Mouse (Mus musculus): ENCODE results near the gene Aurkaip1.
A peak's percentile ranks its signal among the peaks of the same experiment; 100 is the strongest.
"Not testable (repeated sequence)": the region's sequence is repeated elsewhere in the genome, so short reads cannot be mapped to it uniquely, and the experiment has no call there.

Gene Aurkaip1

DNA sequence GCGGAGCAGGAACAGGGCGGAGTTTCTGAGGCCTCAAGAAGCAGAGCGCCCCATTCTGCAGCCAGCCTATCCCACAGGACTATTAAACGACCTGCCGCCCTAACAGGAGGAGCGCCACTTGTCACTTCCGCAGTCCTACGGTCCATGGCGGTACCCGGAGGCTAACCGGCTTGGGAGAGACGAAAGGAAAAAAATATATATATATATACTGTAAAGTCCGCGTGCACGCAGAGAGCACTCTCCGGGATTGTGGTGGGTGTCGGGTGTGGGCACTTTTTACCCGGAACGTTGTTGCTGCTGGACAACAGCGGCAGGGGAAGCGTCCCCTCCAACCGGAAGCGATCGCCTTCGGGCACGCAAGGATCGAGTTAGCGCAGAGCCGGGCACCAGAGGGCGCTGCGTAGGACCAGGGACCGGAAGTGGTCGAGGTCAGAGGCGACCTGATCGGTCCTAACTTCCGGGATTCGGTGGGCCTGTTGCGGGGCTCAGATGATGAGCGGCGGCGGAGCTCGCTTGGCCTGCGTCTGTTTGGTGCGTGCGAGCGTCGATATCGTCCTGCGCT, at the start of gene Aurkaip1:
Gene Aurkaip1 (plus strand): TSS at position 68 of the 562 bp plus-strand sequence.
- peak; percentile 96 for DNase-seq

DNA sequence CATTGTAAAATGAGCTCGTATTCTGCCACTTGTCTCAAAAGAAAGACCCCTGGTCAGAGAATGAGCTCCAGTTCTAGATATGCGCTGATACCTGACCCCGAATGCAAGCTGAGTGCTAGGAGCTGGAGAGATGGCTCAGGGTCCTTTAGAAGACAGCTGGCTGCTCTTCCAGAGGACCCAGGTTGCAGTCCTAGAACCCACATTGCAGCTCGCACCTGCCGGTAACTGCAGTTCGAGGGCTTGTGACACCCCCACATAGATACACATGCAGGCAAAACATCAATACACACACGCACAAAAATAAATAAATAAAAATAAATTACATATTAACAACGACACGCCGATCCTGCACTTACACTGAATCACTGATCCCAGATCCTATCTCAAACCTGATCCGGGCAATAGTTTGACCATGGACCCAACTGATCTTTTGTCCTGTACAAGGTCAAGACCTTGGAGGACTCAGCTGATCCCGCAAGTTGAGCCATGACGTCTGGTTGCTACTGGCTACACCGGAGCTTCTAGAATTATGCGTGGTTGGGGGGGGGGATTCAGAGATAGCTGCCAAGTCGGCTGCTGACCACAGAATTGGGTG, 47.5 kb upstream of the Aurkaip1 start:
- DNase-seq = peak; percentile 79

DNA sequence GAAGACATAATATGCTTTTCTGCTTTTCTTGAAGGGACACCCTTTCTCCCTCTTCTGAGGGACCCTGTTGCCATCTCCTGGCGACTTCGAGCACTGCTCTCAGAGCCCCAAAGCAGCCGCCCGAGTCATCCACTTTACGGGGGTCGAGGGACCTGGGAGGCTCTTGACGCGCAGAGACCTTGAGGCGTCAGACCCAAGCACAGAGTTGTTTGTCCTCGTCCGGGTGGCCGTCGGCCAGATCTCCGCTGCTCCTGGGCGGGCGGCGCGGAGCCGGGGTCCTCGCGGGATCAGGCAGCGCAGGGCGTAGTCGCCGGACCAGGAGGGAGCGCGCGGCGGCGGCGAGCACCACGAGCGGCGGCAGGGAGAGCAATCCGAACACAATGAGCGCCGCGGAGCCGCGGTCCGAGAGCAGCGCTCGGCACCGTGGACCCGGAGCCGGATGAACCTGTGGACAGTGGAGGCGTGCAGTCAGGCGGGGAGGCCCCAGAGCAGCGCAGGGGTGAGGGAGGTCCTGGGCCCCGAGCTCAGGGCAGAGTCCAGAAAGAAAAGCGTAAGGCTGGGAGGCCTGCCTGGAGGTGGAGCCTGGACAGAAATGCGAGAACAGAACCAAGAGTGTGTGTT, 46.9 kb upstream of the Aurkaip1 start:
- peak; percentile 91 for DNase-seq

- DNase-seq = no peak
These were observed 45.8 kb upstream of the Aurkaip1 start for GRCm38 (mm10) chr4:155785246-155785645.

- DNase-seq = no peak
These were observed 45.3 kb upstream of the Aurkaip1 start, which contains the start of gene Tmem88b for GRCm38 (mm10) chr4:155785819-155786218. Gene Tmem88b, minus strand, starts transcription at chr4:155785874.

DNA sequence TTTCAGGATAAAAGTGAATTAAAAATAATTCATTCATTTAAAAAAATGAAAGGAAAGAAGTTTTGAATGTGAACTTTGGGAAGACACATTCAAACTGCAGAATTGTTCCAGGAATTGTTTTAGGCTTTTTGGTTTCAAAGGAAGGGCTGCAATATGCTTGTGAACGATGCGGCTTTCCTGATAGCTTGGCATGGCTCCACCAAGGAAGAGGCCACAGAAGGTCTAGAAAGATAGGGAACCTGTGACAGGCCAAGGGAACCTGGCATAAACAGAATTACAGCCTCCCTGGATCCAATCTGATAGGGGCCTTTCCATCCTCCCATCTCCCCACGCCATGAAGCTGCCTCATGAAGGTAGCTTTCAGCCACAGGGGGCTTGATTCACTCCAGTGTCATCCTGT, 42.8 kb upstream of the Aurkaip1 start:
- DNase-seq = no peak

GRCm38 (mm10) chr4:155788833-155789232, 42.2 kb upstream of the Aurkaip1 start:
- not testable (repeated sequence) for DNase-seq

- no peak for DNase-seq
These were observed 41.0 kb upstream of the Aurkaip1 start, which contains the start of gene Ankrd65 for GRCm38 (mm10) chr4:155790021-155790489. Gene Ankrd65, plus strand, starts transcription at chr4:155790439.

DNA sequence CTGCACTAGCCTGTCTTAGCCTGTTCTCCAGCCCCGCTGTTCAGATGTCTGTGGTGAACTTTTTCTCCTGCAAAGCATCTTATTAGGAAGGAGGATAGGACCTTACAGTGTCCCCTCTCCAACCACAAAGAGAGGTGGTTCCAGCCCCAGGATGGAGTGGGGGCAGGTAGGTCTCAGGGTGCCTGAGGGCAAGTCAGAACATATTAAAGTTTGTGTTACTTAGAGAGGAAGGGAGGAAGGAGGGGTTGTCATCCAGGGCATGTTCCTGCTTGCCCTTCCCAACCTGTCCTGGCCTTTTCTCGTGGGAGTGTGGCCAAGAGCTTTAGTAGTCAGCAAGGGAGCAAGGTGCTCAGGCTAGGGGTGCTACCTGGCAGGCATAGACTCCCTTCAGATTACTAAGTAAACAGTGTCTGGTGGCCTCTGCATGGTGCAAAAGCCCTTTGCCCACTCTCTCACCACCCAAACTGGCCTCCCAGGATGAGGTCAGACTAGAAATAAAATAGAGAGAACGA, 40.4 kb upstream of the Aurkaip1 start:
- peak; percentile 88 for DNase-seq

DNA sequence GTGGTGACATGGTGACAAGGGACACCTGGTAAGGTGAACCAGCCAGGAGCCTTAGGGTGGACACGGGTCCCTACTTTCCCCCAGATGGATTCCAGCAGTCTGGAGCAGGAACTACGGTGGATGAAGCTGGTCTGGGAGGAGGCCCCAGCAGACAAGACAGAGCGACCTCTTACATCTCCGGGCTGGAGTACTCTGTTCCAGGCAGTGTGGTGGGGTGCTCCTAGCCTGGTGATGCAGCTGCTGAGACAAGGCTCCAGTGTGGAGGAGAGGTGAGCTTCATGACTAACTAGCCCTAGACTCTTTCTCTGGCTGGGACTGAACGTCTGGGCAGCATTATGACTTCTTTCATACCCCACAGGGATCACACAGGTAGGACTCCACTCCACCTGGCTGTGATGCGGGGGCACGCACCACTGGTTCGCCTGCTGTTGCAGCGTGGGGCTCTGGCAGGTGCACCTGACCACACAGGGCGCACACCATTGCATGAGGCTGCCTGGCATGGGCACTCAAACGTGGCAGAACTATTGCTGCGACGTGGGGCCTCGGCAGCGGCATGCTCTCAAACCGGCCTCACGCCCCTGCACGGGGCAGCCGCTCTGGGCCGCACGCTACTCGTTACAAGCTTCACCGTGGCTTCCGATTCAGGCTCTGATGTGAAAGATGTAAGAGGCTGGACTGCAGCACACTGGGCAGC, 39.7 kb upstream of the Aurkaip1 start:
- DNase-seq = no peak

DNA sequence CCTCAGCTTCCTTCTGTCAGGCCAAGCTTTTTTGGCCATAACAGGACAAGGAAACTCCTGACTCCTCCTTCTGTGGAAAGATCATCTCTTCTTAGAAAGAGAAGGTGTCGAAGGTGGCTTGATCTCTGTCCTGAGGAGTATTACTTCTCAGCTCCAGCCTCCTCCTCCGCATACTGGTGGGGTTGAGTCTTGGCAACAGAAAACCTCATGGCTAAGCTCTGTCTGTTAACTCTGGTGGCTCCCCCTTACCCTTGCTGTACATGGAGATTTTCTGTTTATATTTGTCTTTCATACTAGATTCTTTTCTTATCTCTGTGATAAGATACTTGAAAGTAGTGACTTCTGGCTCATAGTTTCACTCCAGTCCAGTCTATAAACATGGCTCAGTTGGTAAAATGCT, 37.3 kb upstream of the Aurkaip1 start:
- no peak for DNase-seq

DNA sequence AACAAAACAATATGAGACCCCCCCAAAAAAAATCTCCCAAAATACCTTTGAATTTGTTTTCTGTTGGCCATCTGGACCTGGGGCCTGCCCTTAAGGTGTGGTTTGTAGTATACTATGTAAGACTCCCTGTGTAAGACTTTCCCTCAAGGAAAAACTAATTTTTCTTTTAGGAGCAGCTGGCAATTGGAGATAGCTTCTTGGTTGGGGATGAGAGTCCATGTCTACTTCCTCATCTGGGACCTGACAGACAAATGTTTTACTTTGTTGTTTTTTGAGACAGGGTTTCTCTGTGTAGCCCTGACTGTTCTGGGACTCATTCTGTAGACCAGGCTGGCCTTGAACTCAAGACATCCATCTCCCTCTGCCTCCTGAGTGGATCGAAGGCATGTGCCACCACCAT, 29.0 kb upstream of the Aurkaip1 start:
- no peak for DNase-seq

- no peak for DNase-seq
These were observed 28.2 kb upstream of the Aurkaip1 start, which contains the start of gene Mrpl20 for GRCm38 (mm10) chr4:155802741-155803339. Gene Mrpl20, plus strand, starts transcription at chr4:155802878.

GRCm38 (mm10) chr4:155803340-155804041, 27.6 kb upstream of the Aurkaip1 start:
- DNase-seq = peak; percentile 95

DNA sequence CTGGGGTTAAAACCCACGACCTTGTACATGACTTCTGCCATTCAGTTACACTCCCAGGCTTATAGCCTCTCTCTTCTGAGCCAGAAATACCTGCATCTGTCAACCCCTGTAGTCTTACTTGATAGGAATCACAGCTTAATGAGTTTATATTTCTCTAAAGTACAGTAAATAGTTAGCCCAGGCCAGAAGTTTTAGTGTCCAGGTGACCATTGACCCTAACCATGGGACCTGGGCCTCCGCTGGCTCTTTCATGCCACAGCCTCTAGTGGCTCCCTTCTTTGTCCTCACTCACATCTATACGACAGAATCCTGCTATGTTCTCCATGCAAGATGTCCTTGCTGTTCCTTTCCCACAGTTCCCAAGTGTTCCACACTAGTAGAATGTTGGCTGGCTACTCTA, 23.2 kb upstream of the Aurkaip1 start:
- DNase-seq = peak; percentile 54

GRCm38 (mm10) chr4:155811929-155812664, 19.0 kb upstream of the Aurkaip1 start, which contains the start of gene Ccnl2:
Gene Ccnl2, plus strand, starts transcription at chr4:155812489.
- peak; percentile 95 for DNase-seq

DNA sequence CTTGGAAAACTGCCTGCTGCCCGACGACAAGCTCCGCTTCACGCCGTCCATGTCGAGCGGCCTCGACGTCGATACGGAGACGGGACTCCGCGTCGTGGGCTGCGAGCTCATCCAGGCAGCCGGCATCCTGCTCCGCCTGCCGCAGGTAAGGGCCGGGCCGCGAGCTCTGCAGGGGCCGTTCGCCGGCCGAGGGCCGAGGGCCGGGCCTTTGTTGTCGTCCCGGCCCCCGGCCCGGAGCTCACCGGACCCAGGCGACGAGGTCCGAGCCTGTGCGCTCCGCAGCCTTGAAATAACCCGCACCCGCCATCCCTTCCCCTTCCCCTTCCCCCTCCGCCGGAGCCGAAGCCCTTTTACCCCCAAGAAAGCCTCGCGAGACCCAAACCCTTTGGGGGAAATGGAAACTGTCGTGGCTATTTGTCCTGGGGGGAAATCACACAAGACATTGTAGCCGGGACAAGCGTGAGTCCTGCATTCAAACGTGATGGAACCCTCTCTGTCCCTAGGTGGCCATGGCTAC, 18.3 kb upstream of the Aurkaip1 start:
- no peak for DNase-seq

DNA sequence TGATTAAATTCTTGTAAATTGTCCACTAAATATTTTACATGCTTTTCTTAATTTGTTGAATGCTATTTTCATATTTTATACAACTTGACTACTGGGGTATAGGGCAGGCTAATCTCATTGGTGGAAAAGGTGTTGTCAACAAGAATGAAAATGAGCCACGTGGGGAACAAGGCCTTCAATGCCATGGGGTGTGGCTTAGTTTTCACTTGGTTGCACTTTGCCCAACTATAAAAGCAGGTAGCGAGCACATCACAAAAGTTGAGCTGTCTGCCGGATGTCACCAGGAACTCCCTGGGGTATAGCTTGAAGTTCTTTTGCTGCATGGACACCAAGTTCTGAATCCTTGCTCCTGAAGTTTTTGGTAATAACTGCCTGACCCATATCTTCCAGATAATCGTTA, 13.5 kb upstream of the Aurkaip1 start:
- DNase-seq = peak; percentile 40

DNA sequence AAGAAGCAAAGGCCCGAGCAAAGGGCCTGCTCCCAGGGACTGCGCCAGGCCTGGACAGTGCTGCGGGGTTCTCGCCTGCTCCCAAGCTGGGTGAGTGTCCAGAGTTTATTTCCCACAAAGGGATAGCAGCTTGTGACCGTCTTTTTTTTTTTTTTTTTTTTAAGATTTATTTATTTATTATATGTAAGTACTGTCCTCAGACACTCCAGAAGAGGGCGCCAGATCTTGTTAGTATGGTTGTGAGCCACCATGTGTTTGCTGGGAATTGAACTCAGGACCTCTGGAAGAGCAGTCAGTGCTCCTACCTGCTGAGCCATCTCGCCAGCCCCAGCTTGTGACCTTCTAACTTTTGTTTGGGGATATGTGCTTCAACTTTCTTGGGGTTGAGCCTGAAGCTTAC, 10.0 kb upstream of the Aurkaip1 start:
- DNase-seq = no peak

GRCm38 (mm10) chr4:155823443-155823842, 7.6 kb upstream of the Aurkaip1 start:
- DNase-seq = no peak

GRCm38 (mm10) chr4:155829866-155830265, 1.2 kb upstream of the Aurkaip1 start:
- no peak for DNase-seq
